Mouse (Mus musculus) thymus, adult 2 months (tissue): ENCODE results near the gene Ascc2.

Experiments used
- CTCF ChIP-seq: fragments of 200-500 bp; IDR thresholded peaks from 2 replicates; pipeline ENCODE4 v1.5.1; 2012; ENCODE audit warnings: mild to moderate bottlenecking, control low read depth, low read length, moderate library complexity, borderline replicate concordance; ENCODE audit not compliant: control insufficient read depth, poor library complexity, insufficient read depth; ENCODE audit errors: extremely low read depth
- POLR2A ChIP-seq: fragments of 200-500 bp; IDR thresholded peaks from 2 replicates; pipeline ENCODE4 v1.6.1; 2012; ENCODE audit warnings: mild to moderate bottlenecking, low read length, control low read depth, moderate library complexity; ENCODE audit not compliant: control insufficient read depth, poor library complexity, insufficient read depth; ENCODE audit errors: extremely low read depth

DNA sequence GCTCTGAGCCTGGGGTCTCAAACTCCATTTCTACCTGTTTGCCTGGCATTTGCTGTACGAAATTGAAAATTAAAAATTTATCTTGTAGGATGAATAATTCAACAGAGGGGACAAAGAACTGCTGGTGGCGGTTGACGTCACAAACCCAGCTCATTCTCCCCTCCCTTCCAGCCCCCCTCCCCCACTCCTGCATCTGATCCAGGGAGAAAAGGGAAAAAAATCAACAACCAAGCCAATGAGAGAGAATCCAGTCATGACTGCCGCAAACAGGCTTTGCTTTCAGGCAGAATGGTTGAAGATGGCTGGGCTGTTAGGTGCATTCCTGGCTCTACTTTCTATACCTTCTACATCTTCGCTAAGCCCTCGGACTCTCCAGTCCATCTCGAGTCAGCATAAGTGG, 11.6 kb upstream of the Ascc2 start:
- TF ChIP-seq POLR2A, result no peak
- no peak for TF ChIP-seq CTCF
